Mouse (Mus musculus) erythroblast, embryonic 14.5 days (primary cell): ENCODE results near the gene Nectin1. TPM values are rescaled to one million over a fixed set of nuclear protein-coding genes. Genes with fewer than 3 reads are reported as not detected.

ENCODE experiments used
- H3K27me3 ChIP-seq: 2 replicates; pipeline ENCODE4 v1.6.1; 2012; ENCODE audit warnings: inconsistent platforms; ENCODE audit not compliant: control insufficient read depth
- H3K36me3 ChIP-seq: 2 replicates; pipeline ENCODE4 v1.6.1; 2012; ENCODE audit warnings: mild to moderate bottlenecking, inconsistent platforms; ENCODE audit not compliant: control insufficient read depth
- H3K4me1 ChIP-seq: 2 replicates; pipeline ENCODE4 v1.6.1; 2012; ENCODE audit warnings: inconsistent platforms; ENCODE audit not compliant: control insufficient read depth
- H3K4me3 ChIP-seq: replicated peaks from 2 replicates; pipeline ENCODE3; 2012; ENCODE audit warnings: moderate library complexity, mild to moderate bottlenecking, inconsistent platforms
- H3K9me3 ChIP-seq: 2 replicates; pipeline ENCODE4 v1.6.1; 2012; ENCODE audit warnings: low read length, inconsistent platforms, mixed read lengths; ENCODE audit not compliant: control insufficient read depth
- GATA1 ChIP-seq: IDR thresholded peaks from 2 replicates; pipeline ENCODE4 v1.6.1; 2012; ENCODE audit warnings: low read length, inconsistent platforms, mixed read lengths
- TAL1 ChIP-seq: IDR thresholded peaks from 3 replicates; pipeline ENCODE4 v1.6.1; 2012; ENCODE audit warnings: low read length, inconsistent platforms, mixed read lengths
- polyA plus RNA-seq: library from polyadenylated mRNA; stranded (reverse); fragments of >175 nt; gene quantifications from 2 replicates; pipeline ENCODE4 v1.2.3, GENCODE M21; 2012

Nectin1 gene
- polyA plus RNA-seq, 1 experiment = 0.24 TPM

DNA sequence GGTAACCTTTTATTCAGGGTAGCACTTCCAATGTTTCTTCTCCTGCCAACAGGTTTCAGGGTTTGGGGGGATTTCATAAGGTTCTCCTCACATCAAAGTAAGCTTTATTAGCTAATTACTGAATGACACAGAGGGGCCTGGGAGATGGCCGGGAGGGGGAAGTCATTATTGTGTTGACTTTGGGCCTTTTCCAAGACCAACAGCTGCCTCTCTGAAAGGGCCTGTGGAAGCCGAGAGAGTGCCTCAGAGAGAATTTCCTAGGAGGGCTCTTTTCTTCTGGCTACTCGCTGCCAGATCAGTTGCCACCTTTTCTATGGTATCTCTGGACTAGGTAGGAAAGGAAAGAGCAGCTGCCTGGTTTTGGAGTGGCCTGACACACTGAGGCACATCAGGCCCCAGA lies 6.5 kb upstream of the Nectin1 start:
- no peak for TF ChIP-seq GATA1
- no peak for TF ChIP-seq TAL1
- no peaks in the 10 kb centered on the region for H3K4me1 ChIP-seq
- H3K27me3 ChIP-seq = 0 out of 2 replicates have a peak, but pooled peaks cover 4% of the 10 kb centered on the region
- no peaks in the 10 kb centered on the region for H3K9me3 ChIP-seq
- no peaks in the 10 kb centered on the region for H3K36me3 ChIP-seq
- H3K4me3 ChIP-seq = no peak overlapping the region

DNA sequence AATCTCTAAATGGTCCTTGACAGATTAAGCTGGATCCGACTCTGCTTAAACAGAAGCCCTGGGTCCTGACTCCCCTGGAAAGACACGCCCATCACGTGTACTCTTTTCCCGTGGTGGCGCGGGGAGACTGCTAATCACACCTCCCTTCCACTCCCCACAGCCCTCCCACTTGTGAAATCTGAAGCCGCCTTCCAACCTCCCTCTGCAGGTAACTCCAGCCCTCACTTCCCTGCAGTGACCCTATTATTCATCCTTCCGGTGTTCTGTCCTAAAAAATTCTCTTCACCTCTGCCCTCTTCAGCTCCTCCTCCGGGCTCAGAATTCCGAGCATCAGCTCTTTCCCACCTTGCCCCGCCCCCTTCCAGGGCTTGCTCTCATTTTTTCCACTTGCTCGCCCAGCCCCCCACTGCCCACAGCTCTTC lies 5.9 kb upstream of the Nectin1 start:
- peaks cover 10% of the 10 kb centered on the region for H3K27me3 ChIP-seq
- no peak overlapping the region for H3K4me3 ChIP-seq
- no peak for TF ChIP-seq TAL1
- no peak for TF ChIP-seq GATA1
- no peaks in the 10 kb centered on the region for H3K9me3 ChIP-seq
- no peaks in the 10 kb centered on the region for H3K36me3 ChIP-seq
- no peaks in the 10 kb centered on the region for H3K4me1 ChIP-seq

DNA sequence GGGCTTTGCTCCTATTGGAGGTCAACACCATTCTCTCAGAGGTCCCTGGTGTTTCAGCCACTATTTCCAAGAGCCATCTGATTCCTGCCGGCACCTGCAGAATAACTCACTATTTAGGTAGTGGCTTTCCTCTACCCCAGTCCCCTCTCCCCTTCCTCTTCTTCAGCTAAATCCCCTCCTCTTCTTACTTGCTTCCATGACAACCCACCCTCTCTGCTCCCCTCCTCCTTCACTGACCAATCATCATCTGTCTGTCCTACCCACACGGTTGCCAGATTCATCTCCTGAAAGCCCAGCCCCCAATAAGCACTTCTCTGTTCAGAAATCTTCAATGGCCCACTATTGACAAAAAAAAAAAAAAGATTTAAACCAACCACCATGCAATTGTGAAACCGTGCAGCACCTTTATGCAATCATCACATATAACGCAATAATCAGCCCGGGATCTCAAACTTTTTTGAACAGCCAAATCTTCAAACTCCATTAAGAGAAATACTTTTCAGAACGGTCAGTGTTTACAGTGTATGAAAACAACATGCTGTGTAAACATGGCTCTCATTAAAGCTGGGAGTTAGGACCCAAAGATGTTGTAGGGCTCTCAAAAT lies 5.2 kb upstream of the Nectin1 start:
- no peak overlapping the region for H3K4me3 ChIP-seq
- peaks cover 17% of the 10 kb centered on the region for H3K27me3 ChIP-seq
- H3K9me3 ChIP-seq = no peaks in the 10 kb centered on the region
- H3K4me1 ChIP-seq = no peaks in the 10 kb centered on the region; the same call in none of the 2 replicates
- TF ChIP-seq TAL1 = no peak
- no peak for TF ChIP-seq GATA1
- no peaks in the 10 kb centered on the region for H3K36me3 ChIP-seq

DNA sequence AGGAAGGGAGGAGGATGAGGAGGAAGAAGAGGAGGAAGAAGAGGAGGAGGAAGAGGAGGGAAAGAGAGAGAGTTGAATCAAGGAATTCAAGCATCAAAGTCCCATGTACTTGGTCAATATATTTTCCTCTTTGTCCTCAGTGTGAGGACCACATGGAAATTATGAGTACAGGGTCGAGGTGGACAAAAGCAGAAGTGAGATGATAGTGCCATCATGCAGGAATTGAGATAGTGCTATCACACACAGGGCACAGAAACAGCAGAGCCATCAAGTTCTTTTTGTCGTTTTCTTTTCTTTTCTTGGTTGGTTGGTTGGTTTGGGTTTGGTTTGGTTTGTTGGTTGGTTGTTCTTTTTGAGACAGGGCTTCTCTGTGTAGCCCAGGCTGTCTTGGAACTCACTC lies 2.5 kb upstream of the Nectin1 start:
- H3K4me3 ChIP-seq = no peak overlapping the region
- no peaks in the 10 kb centered on the region; the same call in none of the 2 replicates for H3K4me1 ChIP-seq
- H3K36me3 ChIP-seq = no peaks in the 10 kb centered on the region
- TF ChIP-seq TAL1 (no peak), GATA1 (no peak)
- H3K27me3 ChIP-seq = peaks cover 44% of the 10 kb centered on the region
- H3K9me3 ChIP-seq = no peaks in the 10 kb centered on the region

DNA sequence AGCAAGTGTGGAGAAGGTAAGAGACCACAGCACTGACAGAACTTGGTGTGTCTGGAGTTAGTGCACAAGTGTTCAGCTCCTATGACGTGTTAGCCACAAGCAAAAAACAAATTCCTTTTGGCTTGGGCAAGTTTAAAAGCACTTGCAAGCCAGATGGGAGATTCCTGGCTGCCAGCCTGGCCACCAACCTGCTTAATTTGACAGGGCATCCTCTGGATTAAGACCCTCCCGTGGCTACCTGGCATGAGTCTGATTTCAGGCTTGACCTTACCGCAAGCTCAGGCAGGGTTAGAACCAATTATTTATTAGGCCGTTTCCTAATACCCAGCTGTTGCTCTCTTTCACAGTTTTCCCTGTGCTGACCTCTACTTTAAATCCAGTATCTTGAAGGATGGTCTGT lies 1.7 kb upstream of the Nectin1 start:
- no peaks in the 10 kb centered on the region; the same call in none of the 2 replicates for H3K4me1 ChIP-seq
- no peak overlapping the region for H3K4me3 ChIP-seq
- H3K27me3 ChIP-seq = peaks cover 51% of the 10 kb centered on the region
- no peak for TF ChIP-seq GATA1
- no peak for TF ChIP-seq TAL1
- H3K9me3 ChIP-seq = no peaks in the 10 kb centered on the region
- H3K36me3 ChIP-seq = no peaks in the 10 kb centered on the region

DNA sequence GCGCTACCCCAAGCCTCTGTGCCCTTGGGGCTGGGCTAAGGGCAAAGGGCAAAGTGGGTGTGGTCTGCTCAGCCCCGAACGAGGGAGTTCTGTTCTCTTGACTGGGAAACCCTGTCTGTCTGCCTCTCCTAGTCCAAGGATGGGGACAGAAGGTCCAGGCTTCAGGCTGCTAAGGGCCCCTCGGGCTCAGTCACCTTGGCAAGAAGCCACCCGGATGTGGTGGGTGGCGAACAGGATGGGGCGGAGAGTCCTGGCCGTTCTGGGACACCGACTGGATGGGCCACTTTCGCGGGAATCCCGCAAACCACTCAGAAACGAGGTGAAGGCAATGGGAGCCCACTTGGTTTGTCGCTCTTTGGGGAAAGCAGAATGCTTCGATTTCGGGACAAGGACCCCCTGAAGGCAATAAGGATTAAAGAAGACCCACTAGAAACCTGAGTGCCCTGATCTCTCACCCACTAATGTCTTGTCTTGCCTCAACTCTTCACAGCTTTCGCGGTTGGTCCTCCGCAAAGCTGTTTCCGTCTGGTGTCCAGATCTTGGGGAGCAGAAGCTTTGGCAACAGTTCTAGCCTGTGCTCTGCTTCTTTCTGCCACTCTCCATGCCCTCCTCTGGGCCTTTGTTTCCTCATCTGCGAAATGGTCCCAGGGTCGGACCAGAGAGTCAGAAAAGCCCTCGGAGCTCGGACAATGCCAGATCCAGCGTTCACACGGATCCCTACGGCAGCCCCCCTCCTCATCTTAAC lies 710 bp upstream of the Nectin1 start:
- no peaks in the 10 kb centered on the region for H3K9me3 ChIP-seq
- no peak for TF ChIP-seq TAL1
- TF ChIP-seq GATA1 = no peak
- no peaks in the 10 kb centered on the region; the same call in none of the 2 replicates for H3K4me1 ChIP-seq
- peaks cover 55% of the 10 kb centered on the region for H3K27me3 ChIP-seq
- peak overlapping the region; percentile 58 for H3K4me3 ChIP-seq
- no peaks in the 10 kb centered on the region for H3K36me3 ChIP-seq

DNA sequence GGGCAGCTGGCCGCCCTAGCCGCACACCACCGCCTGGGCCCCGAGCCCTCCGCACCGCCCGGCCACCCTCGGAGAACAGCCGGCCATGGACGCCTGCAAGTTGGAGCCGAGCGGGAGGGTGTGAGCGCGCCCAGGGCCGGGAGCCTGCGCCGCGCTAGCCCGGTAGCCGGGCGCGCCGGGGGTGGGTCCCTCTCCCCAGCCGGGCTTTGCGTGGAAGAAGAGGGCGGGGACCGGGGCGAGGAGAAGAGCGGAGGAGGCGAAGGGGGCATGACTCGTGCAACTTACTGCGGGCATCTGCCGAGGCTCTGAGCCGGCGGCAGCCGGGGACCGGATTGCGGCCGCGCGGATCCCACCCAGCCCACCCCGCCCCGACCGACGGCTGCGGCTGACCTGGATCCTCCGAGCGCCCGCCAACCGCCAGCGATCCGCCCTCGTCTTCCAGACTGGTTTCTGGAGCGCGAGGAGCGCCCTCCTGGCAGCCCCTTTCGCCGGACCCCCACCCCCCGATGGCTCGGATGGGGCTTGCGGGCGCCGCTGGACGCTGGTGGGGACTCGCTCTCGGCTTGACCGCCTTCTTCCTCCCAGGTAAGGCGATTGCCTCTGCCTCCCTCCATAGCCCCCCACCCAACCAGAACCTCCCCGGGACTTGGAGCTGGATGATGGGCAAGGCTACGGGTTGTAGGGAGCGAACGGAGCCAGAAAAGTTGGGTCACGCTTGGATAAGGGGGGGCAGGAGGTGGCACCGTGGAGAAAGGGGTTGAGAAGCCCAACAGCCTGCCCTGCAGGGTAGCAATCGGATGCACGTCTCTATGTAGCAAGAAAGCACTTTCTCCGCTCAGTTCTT lies 576 bp downstream of the Nectin1 start:
- TF ChIP-seq GATA1 = no peak
- no peak for TF ChIP-seq TAL1
- peak overlapping the region; percentile 58 for H3K4me3 ChIP-seq
- no peaks in the 10 kb centered on the region for H3K9me3 ChIP-seq
- no peaks in the 10 kb centered on the region for H3K36me3 ChIP-seq
- no peaks in the 10 kb centered on the region; the same call in none of the 2 replicates for H3K4me1 ChIP-seq
- peaks cover 55% of the 10 kb centered on the region for H3K27me3 ChIP-seq

DNA sequence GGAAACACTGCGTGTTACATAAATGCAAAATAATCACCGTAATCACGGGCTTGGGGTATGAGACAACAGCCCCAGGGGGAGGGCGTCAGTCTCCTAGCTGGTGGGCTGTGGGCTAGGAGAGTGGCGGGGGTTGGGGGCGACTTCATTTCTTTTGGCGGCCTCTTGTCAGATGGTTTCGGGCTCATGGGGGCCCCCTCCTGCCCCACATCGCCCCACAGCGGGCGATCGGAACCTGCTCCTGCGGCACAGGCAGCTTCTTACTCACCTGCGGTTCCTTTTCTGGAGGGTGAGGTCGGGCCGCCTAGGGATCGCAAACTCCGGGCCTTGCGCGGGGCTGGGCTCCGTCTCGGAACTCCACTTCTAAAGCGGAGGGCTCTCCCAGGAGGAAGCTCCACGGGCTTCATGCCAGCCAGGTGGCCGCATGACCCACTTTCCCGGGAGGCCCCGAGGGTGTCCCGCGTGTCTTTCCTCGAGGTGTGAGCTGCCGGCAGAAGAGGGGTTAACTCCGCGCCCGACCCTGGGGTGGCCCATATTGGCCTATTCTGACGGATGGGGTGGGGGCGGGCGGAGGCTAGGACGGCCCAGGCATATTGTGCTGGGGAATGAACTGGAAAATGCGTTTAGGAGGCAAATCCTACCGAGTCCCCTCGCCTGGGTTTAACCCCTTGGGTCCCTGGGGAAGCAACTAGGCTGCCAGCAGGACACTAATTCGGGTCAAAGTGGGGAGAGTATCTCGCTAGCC lies 1.4 kb downstream of the Nectin1 start:
- Histone ChIP-seq H3K36me3 (no peaks in the 10 kb centered on the region), H3K4me1 (no peaks in the 10 kb centered on the region; the same call in none of the 2 replicates), H3K9me3 (no peaks in the 10 kb centered on the region), H3K4me3 (peak overlapping the region; percentile 58), H3K27me3 (peaks cover 55% of the 10 kb centered on the region)
- TF ChIP-seq TAL1 (no peak), GATA1 (no peak)
